Mouse (Mus musculus): ENCODE results near the gene Otud5. TPM values are rescaled to one million over a fixed set of nuclear protein-coding genes. Genes with fewer than 3 reads are reported as not detected.

Gene Otud5
- polyA plus RNA-seq, 2 experiments = 26.9 to 30.4 TPM

- TF ChIP-seq EP300 (IDR thresholded peaks at IDR 0.05; ENCODE audit: low read depth) (no peak), CTCF (IDR thresholded peaks at IDR 0.05; ENCODE audit: low read depth) (no peak)
- H3K4me3 ChIP-seq (ENCODE audit: insufficient read depth in 1 of 2, low read depth in 2 of 2, low read length in 2 of 2) = no peak overlapping the region
Measured at GRCm38 (mm10) chrX:7847845-7848244, 6.7 kb downstream of the Otud5 start.

GRCm38 (mm10) chrX:7854578-7854977, 13.4 kb downstream of the Otud5 start:
- H3K4me3 ChIP-seq (ENCODE audit: insufficient read depth in 1 of 2, low read depth in 2 of 2, low read length in 2 of 2) = no peak overlapping the region
- 11% methylated on average over 2 of the region's 2 CpGs for WGBS (ENCODE audit: insufficient replicate concordance)
- TF ChIP-seq EP300 (IDR thresholded peaks at IDR 0.05; ENCODE audit: low read depth) (no peak), CTCF (IDR thresholded peaks at IDR 0.05; ENCODE audit: low read depth) (peak; percentile 61)
- H3K27me3 ChIP-seq (ENCODE audit: control insufficient read depth, insufficient read depth, low read length) = no peaks in the 10 kb centered on the region
- ATAC-seq (ENCODE audit: insufficient read depth) (no peak), DNase-seq (ENCODE audit: low read depth in 3 of 3, low spot score in 3 of 3) (no peak)
- H3K9ac ChIP-seq (replicated peaks) = no peak overlapping the region
- no peak overlapping the region for H3K27ac ChIP-seq
- H3K4me2 ChIP-seq (ENCODE audit: low read depth) = no peak overlapping the region
- H3K36me3 ChIP-seq (replicated peaks; ENCODE audit: control insufficient read depth, insufficient read depth, low read depth) = peaks cover 16% of the 10 kb centered on the region
- peaks cover 0 to 4% of the 10 kb centered on the region in 2 experiments; a peak in 3 of 4 replicates for H3K4me1 ChIP-seq (replicated peaks; ENCODE audit: control insufficient read depth in 2 of 2, insufficient read depth in 2 of 2, low read length in 1 of 2)
- no peaks in the 10 kb centered on the region for H3K9me3 ChIP-seq (ENCODE audit: control insufficient read depth, low read length)

More at GRCm38 (mm10) chrX:7847845-7848244, 6.7 kb downstream of the Otud5 start:
- no peaks in the 10 kb centered on the region for H3K9me3 ChIP-seq (ENCODE audit: control insufficient read depth, low read length)
- WGBS (ENCODE audit: insufficient replicate concordance) = 94% methylated on average over 2 of the region's 2 CpGs
- 0 out of 4 replicates have a peak, but pooled peaks cover 0 to 3% of the 10 kb centered on the region in 2 experiments for H3K4me1 ChIP-seq (replicated peaks; ENCODE audit: control insufficient read depth in 2 of 2, insufficient read depth in 2 of 2, low read length in 1 of 2)
- DNase-seq (ENCODE audit: low read depth in 3 of 3, low spot score in 3 of 3) = no peak
- ATAC-seq (ENCODE audit: insufficient read depth) = no peak
- H3K4me2 ChIP-seq (ENCODE audit: low read depth) = no peak overlapping the region
- H3K9ac ChIP-seq (replicated peaks) = no peak overlapping the region
- H3K36me3 ChIP-seq (replicated peaks; ENCODE audit: control insufficient read depth, insufficient read depth, low read depth) = peaks cover 22% of the 10 kb centered on the region
- H3K27me3 ChIP-seq (ENCODE audit: control insufficient read depth, insufficient read depth, low read length) = no peaks in the 10 kb centered on the region
- no peak overlapping the region for H3K27ac ChIP-seq

GRCm38 (mm10) chrX:7859191-7859753, 18.1 kb downstream of the Otud5 start:
- Histone ChIP-seq H3K9ac (replicated peaks) (no peak overlapping the region), H3K4me2 (ENCODE audit: low read depth) (0 out of 2 replicates have a peak overlapping the region, but pooled peaks have one; percentile 6), H3K27me3 (ENCODE audit: control insufficient read depth, insufficient read depth, low read length) (no peaks in the 10 kb centered on the region), H3K27ac (no peak overlapping the region), H3K4me3 (ENCODE audit: insufficient read depth in 1 of 2, low read depth in 2 of 2, low read length in 2 of 2) (no peak overlapping the region), H3K36me3 (replicated peaks; ENCODE audit: control insufficient read depth, insufficient read depth, low read depth) (peaks cover 8% of the 10 kb centered on the region; the same call in 1 of the 2 replicates), H3K4me1 (replicated peaks; ENCODE audit: control insufficient read depth in 2 of 2, insufficient read depth in 2 of 2, low read length in 1 of 2) (peaks cover 2 to 18% of the 10 kb centered on the region in 2 experiments; a peak in 3 of 4 replicates), H3K9me3 (ENCODE audit: control insufficient read depth, low read length) (no peaks in the 10 kb centered on the region)
- 24% methylated on average over 2 of the region's 3 CpGs for WGBS (ENCODE audit: insufficient replicate concordance)
- DNase-seq (ENCODE audit: low read depth in 3 of 3, low spot score in 3 of 3) (no peak), ATAC-seq (ENCODE audit: insufficient read depth) (peak; percentile 33; the same call in 1 of the 2 replicates)
- TF ChIP-seq EP300 (IDR thresholded peaks at IDR 0.05; ENCODE audit: low read depth) (no peak), CTCF (IDR thresholded peaks at IDR 0.05; ENCODE audit: low read depth) (no peak)

- Histone ChIP-seq H3K36me3 (replicated peaks; ENCODE audit: control insufficient read depth, insufficient read depth, low read depth) (peaks cover 5% of the 10 kb centered on the region), H3K4me3 (ENCODE audit: insufficient read depth in 1 of 2, low read depth in 2 of 2, low read length in 2 of 2) (no peak overlapping the region), H3K27me3 (ENCODE audit: control insufficient read depth, insufficient read depth, low read length) (no peaks in the 10 kb centered on the region), H3K4me2 (ENCODE audit: low read depth) (no peak overlapping the region), H3K9ac (replicated peaks) (no peak overlapping the region), H3K27ac (no peak overlapping the region), H3K9me3 (ENCODE audit: control insufficient read depth, low read length) (no peaks in the 10 kb centered on the region), H3K4me1 (replicated peaks; ENCODE audit: control insufficient read depth in 2 of 2, insufficient read depth in 2 of 2, low read length in 1 of 2) (peaks cover 2 to 21% of the 10 kb centered on the region in 2 experiments; a peak in 3 of 4 replicates)
- WGBS (ENCODE audit: insufficient replicate concordance) = 76% methylated on average over 1 of the region's 1 CpGs
- DNase-seq (ENCODE audit: low read depth in 3 of 3, low spot score in 3 of 3) (no peak), ATAC-seq (ENCODE audit: insufficient read depth) (no peak)
- TF ChIP-seq CTCF (IDR thresholded peaks at IDR 0.05; ENCODE audit: low read depth) = no peak
- TF ChIP-seq EP300 (IDR thresholded peaks at IDR 0.05; ENCODE audit: low read depth) = no peak
Measured at GRCm38 (mm10) chrX:7863181-7863580, 22.0 kb downstream of the Otud5 start.

- H3K9me3 ChIP-seq (ENCODE audit: control insufficient read depth, low read length) = no peaks in the 10 kb centered on the region
- no peak for TF ChIP-seq EP300 (IDR thresholded peaks at IDR 0.05; ENCODE audit: low read depth)
- TF ChIP-seq CTCF (IDR thresholded peaks at IDR 0.05; ENCODE audit: low read depth) = no peak
- no peak for ATAC-seq (ENCODE audit: insufficient read depth)
- peaks cover 9% of the 10 kb centered on the region for H3K36me3 ChIP-seq (replicated peaks; ENCODE audit: control insufficient read depth, insufficient read depth, low read depth)
- 53% methylated on average over 3 of the region's 3 CpGs for WGBS (ENCODE audit: insufficient replicate concordance)
- H3K4me3 ChIP-seq (ENCODE audit: insufficient read depth in 1 of 2, low read depth in 2 of 2, low read length in 2 of 2) = no peak overlapping the region
- DNase-seq (ENCODE audit: low read depth in 3 of 3, low spot score in 3 of 3) = no peak
- no peak overlapping the region for H3K9ac ChIP-seq (replicated peaks)
- H3K27ac ChIP-seq = no peak overlapping the region
- peaks cover 2 to 17% of the 10 kb centered on the region in 2 experiments; a peak in 3 of 4 replicates for H3K4me1 ChIP-seq (replicated peaks; ENCODE audit: control insufficient read depth in 2 of 2, insufficient read depth in 2 of 2, low read length in 1 of 2)
- no peaks in the 10 kb centered on the region for H3K27me3 ChIP-seq (ENCODE audit: control insufficient read depth, insufficient read depth, low read length)
- H3K4me2 ChIP-seq (ENCODE audit: low read depth) = no peak overlapping the region
Measured at GRCm38 (mm10) chrX:7864551-7864950, 23.4 kb downstream of the Otud5 start.

Data from liver, embryonic 14.5 days (tissue).